Mouse (Mus musculus) T-helper 2 cell (primary cell): ENCODE results near the gene Kansl2.

ENCODE experiments used
- in situ Hi-C: fragments of 300-600 bp; cut with MboI, MseI; formaldehyde crosslinking; loops from one replicate; pipeline ENCODE4 v1.15.1; 2025; ENCODE audit warnings: high pct_unique_total_duplicates

The Kansl2 gene

GRCm38 (mm10) chr15:98506253-98506957, 27.7 kb downstream of the Kansl2 start:
- in situ Hi-C loops, result no loop called here

GRCm38 (mm10) chr15:98504514-98504913, 29.6 kb downstream of the Kansl2 start:
- in situ Hi-C loops, result no loop called here

GRCm38 (mm10) chr15:98503317-98503716, 30.7 kb downstream of the Kansl2 start:
- in situ Hi-C loops, result no loop called here

GRCm38 (mm10) chr15:98497631-98498030, 36.4 kb downstream of the Kansl2 start:
- in situ Hi-C loops, result no loop called here

GRCm38 (mm10) chr15:98492102-98492501, 42.0 kb downstream of the Kansl2 start, which contains the start of gene Olfr279:
Gene Olfr279 (plus strand): TSS chr15:98492402.
- in situ Hi-C loops, result no loop called here

GRCm38 (mm10) chr15:98491332-98491731, 42.7 kb downstream of the Kansl2 start:
- in situ Hi-C loops, result no loop called here

- in situ Hi-C loops, result no loop called here
Measured at GRCm38 (mm10) chr15:98486433-98487021, 47.5 kb downstream of the Kansl2 start.

- in situ Hi-C loops, result no loop called here
Measured at GRCm38 (mm10) chr15:98483907-98484886, 49.9 kb downstream of the Kansl2 start.

GRCm38 (mm10) chr15:98482701-98483100, 51.4 kb downstream of the Kansl2 start, which contains the start of gene Lalba:
Gene Lalba (minus strand): TSS chr15:98482721.
- in situ Hi-C loops, result no loop called here

GRCm38 (mm10) chr15:98479568-98480102, 54.4 kb downstream of the Kansl2 start:
- in situ Hi-C loops, result loop anchor here (10.0 kb wide), 2 partner anchors 465 to 595 kb away; no protein-coding TSS in a partner anchor

- in situ Hi-C loops, result loop anchor here (10.0 kb wide), 2 partner anchors 461 to 591 kb away; no protein-coding TSS in a partner anchor
Measured at GRCm38 (mm10) chr15:98476281-98476680, 57.8 kb downstream of the Kansl2 start.

GRCm38 (mm10) chr15:98475382-98475781, 58.7 kb downstream of the Kansl2 start:
- in situ Hi-C loops, result loop anchor here (10.0 kb wide), 2 partner anchors 461 to 591 kb away; no protein-coding TSS in a partner anchor

- in situ Hi-C loops, result loop anchor here (10.0 kb wide), 2 partner anchors 460 to 590 kb away; no protein-coding TSS in a partner anchor
Measured at GRCm38 (mm10) chr15:98474958-98475357, 59.1 kb downstream of the Kansl2 start.

- in situ Hi-C loops, result loop anchor here (10.0 kb wide), 2 partner anchors 457 to 587 kb away; no protein-coding TSS in a partner anchor
Measured at GRCm38 (mm10) chr15:98471539-98471938, 62.5 kb downstream of the Kansl2 start.

GRCm38 (mm10) chr15:98469596-98469995, 64.5 kb downstream of the Kansl2 start, which contains the start of gene OR5BS1P:
Gene OR5BS1P (plus strand): TSS chr15:98469896.
- in situ Hi-C loops, result no loop called here
